8 mouse cellular contexts compared by ENCODE assay signal in genomic region chr2:119873105-119873464, GRCm38 (mm10). TPM values are rescaled to one million over a fixed set of nuclear protein-coding genes. Genes with fewer than 3 reads are reported as not detected.
A peak's percentile ranks its signal among the peaks of the same experiment; 100 is the strongest.
DNase-seq lines count a peak whose midpoint lies in the region; ATAC-seq lines count a peak whose summit lies in the region.

No protein-coding gene starts in this region.

- H3K4me2 ChIP-seq in embryonic facial prominence, embryonic 11.5 days (ENCODE audit: low read depth, low read length): peak overlapping the region; percentile 80
- H3K4me2 ChIP-seq in midbrain, embryonic 11.5 days: peak overlapping the region; percentile 89

- H3K36me3 ChIP-seq in embryonic facial prominence, embryonic 11.5 days (replicated peaks; ENCODE audit: control insufficient read depth, insufficient read depth, low read depth, low read length): no peaks in the 10 kb centered on the region
- H3K36me3 ChIP-seq in limb, embryonic 10.5 days: no peaks in the 10 kb centered on the region
- no peaks in the 10 kb centered on the region for H3K36me3 ChIP-seq in midbrain, embryonic 11.5 days (ENCODE audit: control insufficient read depth, insufficient read depth, low read length)

- 2% methylated on average over 39 of the region's 39 CpGs for WGBS in embryonic facial prominence, embryonic 11.5 days
- 2% methylated on average over 39 of the region's 39 CpGs for WGBS in limb, embryonic 10.5 days
- WGBS in midbrain, embryonic 11.5 days: 1% methylated on average over 39 of the region's 39 CpGs

- ATAC-seq in embryonic facial prominence, embryonic 11.5 days (replicated peaks; ENCODE audit: insufficient number of reproducible peaks, low FRiP score, low TSS enrichment, low read depth): peak; percentile 90
- ATAC-seq in midbrain, embryonic 11.5 days (ENCODE audit: low FRiP score): peak; percentile 93

- no peaks in the 10 kb centered on the region for H3K27me3 ChIP-seq in embryonic facial prominence, embryonic 11.5 days (ENCODE audit: control insufficient read depth, insufficient read depth, low read length)
- peaks cover 11% of the 10 kb centered on the region; the same call in 1 of the 2 replicates for H3K27me3 ChIP-seq in limb, embryonic 10.5 days (ENCODE audit: low read depth, poor library complexity, severe bottlenecking)
- H3K27me3 ChIP-seq in midbrain, embryonic 11.5 days (ENCODE audit: control insufficient read depth, insufficient read depth, low read length): no peaks in the 10 kb centered on the region; the same call in none of the 2 replicates

- peak; percentile 89 for DNase-seq in adrenal gland, postnatal 36 days
- DNase-seq in embryonic facial prominence, embryonic 11.5 days (ENCODE audit: low spot score): peak; percentile 88
- DNase-seq in heart, adult 11 months: peak; percentile 99
- DNase-seq in kidney, adult 11 months: peak; percentile 81
- peak; percentile 93 for DNase-seq in limb, embryonic 10.5 days (ENCODE audit: low spot score)
- DNase-seq in midbrain, embryonic 11.5 days (ENCODE audit: low spot score, missing footprints): no peak
- DNase-seq in skeletal muscle tissue, adult 2 months (ENCODE audit: low read depth, low spot score): peak; percentile 83
- DNase-seq in MN1 (ENCODE audit: low spot score): no peak

- no peaks in the 10 kb centered on the region for H3K9me3 ChIP-seq in embryonic facial prominence, embryonic 11.5 days (replicated peaks; ENCODE audit: control insufficient read depth, low read length)
- H3K9me3 ChIP-seq in limb, embryonic 10.5 days (replicated peaks): no peaks in the 10 kb centered on the region
- no peaks in the 10 kb centered on the region for H3K9me3 ChIP-seq in midbrain, embryonic 11.5 days (ENCODE audit: control insufficient read depth, low read length)

- H3K27ac ChIP-seq in embryonic facial prominence, embryonic 11.5 days (replicated peaks; ENCODE audit: low read depth, low read length): no peak overlapping the region
- peak overlapping the region; percentile 92 for H3K27ac ChIP-seq in limb, embryonic 10.5 days
- no peak overlapping the region for H3K27ac ChIP-seq in midbrain, embryonic 11.5 days (ENCODE audit: low read depth, low read length)

- peak overlapping the region; percentile 44 for H3K4me3 ChIP-seq in embryonic facial prominence, embryonic 11.5 days (ENCODE audit: low read depth, low read length)
- peak overlapping the region; percentile 62 for H3K4me3 ChIP-seq in limb, embryonic 10.5 days
- peak overlapping the region; percentile 51 for H3K4me3 ChIP-seq in midbrain, embryonic 11.5 days (ENCODE audit: low read depth, low read length)

- H3K9ac ChIP-seq in embryonic facial prominence, embryonic 11.5 days (replicated peaks; ENCODE audit: low read length): peak overlapping the region; percentile 70
- peak overlapping the region; percentile 61 for H3K9ac ChIP-seq in midbrain, embryonic 11.5 days (ENCODE audit: low read length)

- H3K4me1 ChIP-seq in embryonic facial prominence, embryonic 11.5 days (ENCODE audit: control insufficient read depth, insufficient read depth, low read length): no peaks in the 10 kb centered on the region; the same call in 1 of the 2 replicates
- peaks cover 13% of the 10 kb centered on the region for H3K4me1 ChIP-seq in limb, embryonic 10.5 days
- H3K4me1 ChIP-seq in midbrain, embryonic 11.5 days (ENCODE audit: control insufficient read depth, insufficient read depth, low read length): peaks cover 9% of the 10 kb centered on the region; the same call in 1 of the 2 replicates

RNA-seq across cellular contexts. Expression of gene Mga, which starts 23.9 kb away (rescaled TPM):
- total RNA-seq in adrenal gland, postnatal 36 days (2021): 10 to 100 TPM; 46.7 to 47.5 TPM
- 28.3 and 30.5 TPM in 2 replicates for polyA plus RNA-seq in embryonic facial prominence, embryonic 11.5 days (2014; fragmentation: Nextera tagmentation; extraction: Ambion mirVana)
- 27.5 and 28.0 TPM in 2 replicates for polyA plus RNA-seq in limb, embryonic 10.5 days (2016; fragmentation: Nextera tagmentation; extraction: Ambion mirVana)
- 32.1 and 32.9 TPM in 2 replicates for polyA plus RNA-seq in midbrain, embryonic 11.5 days (2014; fragmentation: Nextera tagmentation; extraction: Ambion mirVana)

Comparison
In these comparisons a context has a peak if more than half of its experiments do, and no peak if none do; other contexts are left out.
1. DNase-seq: peak in adrenal gland, postnatal 36 days (2 of 2), embryonic facial prominence, embryonic 11.5 days (single experiment), heart, adult 11 months (single experiment), kidney, adult 11 months (single experiment), limb, embryonic 10.5 days (single experiment) and skeletal muscle tissue, adult 2 months (single experiment); none in midbrain, embryonic 11.5 days (single experiment) and MN1 (single experiment).
2. Peak in every context shown above with its lines, with median percentiles within 50 percentile points of each other: H3K4me3 ChIP-seq.